Mouse (Mus musculus) heart, embryonic 16.5 days (tissue): ENCODE results near the gene Serbp1. TPM values are rescaled to one million over a fixed set of nuclear protein-coding genes. Genes with fewer than 3 reads are reported as not detected.
A peak's percentile ranks its signal among the peaks of the same experiment; 100 is the strongest.

Source experiments
- ATAC-seq: fragments of 200-750 bp; cut with Nextera tagmentation; replicated peaks from 2 replicates; pipeline ENCODE4 v1.8.0; 2017; ENCODE audit warnings: moderate number of reproducible peaks; ENCODE audit not compliant: insufficient read depth, low FRiP score; ENCODE audit errors: extremely low read depth
- H3K27ac ChIP-seq: fragments of 300-500 bp; sonication (generic); 2 replicates; pipeline ENCODE4 v1.5.1; 2014; ENCODE audit warnings: mild to moderate bottlenecking, low read length, control low read depth, moderate library complexity
- H3K27me3 ChIP-seq: fragments of 300-500 bp; sonication (generic); 2 replicates; pipeline ENCODE4 v1.6.1; 2014; ENCODE audit warnings: low read length, mixed read lengths; ENCODE audit not compliant: control insufficient read depth, insufficient read depth
- H3K36me3 ChIP-seq: fragments of 300-500 bp; sonication (generic); 2 replicates; pipeline ENCODE4 v1.6.1; 2014; ENCODE audit not compliant: control insufficient read depth, insufficient read depth
- H3K4me1 ChIP-seq: fragments of 300-500 bp; sonication (generic); 2 replicates; pipeline ENCODE4 v1.6.1; 2014; ENCODE audit warnings: low read length, mixed read lengths; ENCODE audit not compliant: control insufficient read depth, insufficient read depth
- H3K4me2 ChIP-seq: fragments of 300-500 bp; sonication (generic); 2 replicates; pipeline ENCODE4 v1.6.1; 2014; ENCODE audit warnings: low read depth, mild to moderate bottlenecking, control low read depth, low read length
- H3K4me3 ChIP-seq: fragments of 300-500 bp; sonication (generic); 2 replicates; pipeline ENCODE4 v1.5.1; 2014; ENCODE audit warnings: mild to moderate bottlenecking, control low read depth, low read length
- H3K9ac ChIP-seq: fragments of 300-500 bp; sonication (generic); 2 replicates; pipeline ENCODE4 v1.6.1; 2014; ENCODE audit warnings: low read length, control low read depth
- H3K9me3 ChIP-seq: fragments of 300-500 bp; sonication (generic); replicated peaks from 2 replicates; pipeline ENCODE4 v1.6.1; 2016; ENCODE audit warnings: low read length; ENCODE audit not compliant: control insufficient read depth
- WGBS: fragments of 180-500 bp; shearing (Covaris S2); extraction: QIAGEN DNeasy Blood & Tissue Kit; methylation state at CpG from one replicate; pipeline ENCODE4 v1.1.7; 2014; 5-methylcytosine and 5-hydroxymethylcytosine counted together
- polyA plus RNA-seq: library from polyadenylated mRNA; unstranded; fragments of >200 nt; fragmentation: Nextera tagmentation; extraction: Ambion mirVana; gene quantifications from 2 replicates; pipeline ENCODE4 v1.2.1, GENCODE M21; 2015

Gene Serbp1
- 294 and 331 TPM in 2 replicates for polyA plus RNA-seq

- no peak within 1 kb of the TSS for H3K4me2 ChIP-seq
- 40% methylated on average over 12 of the region's 12 CpGs for WGBS
- no peaks in the 10 kb centered on the region for H3K27me3 ChIP-seq
- no peak for ATAC-seq
- H3K27ac ChIP-seq = no peak within 1 kb of the TSS
- H3K4me1 ChIP-seq = no peaks in the 10 kb centered on the region
- no peak within 1 kb of the TSS for H3K4me3 ChIP-seq
- H3K9me3 ChIP-seq = no peaks in the 10 kb centered on the region
- H3K36me3 ChIP-seq = no peaks in the 10 kb centered on the region
- no peak within 1 kb of the TSS for H3K9ac ChIP-seq
Measured at GRCm38 (mm10) chr6:67237977-67238376, at the start of gene Serbp1. Gene Serbp1, plus strand, starts transcription at chr6:67238176.

GRCm38 (mm10) chr6:67193591-67193990 is 44.4 kb upstream of the Serbp1 start:
- Histone ChIP-seq H3K36me3 (no peaks in the 10 kb centered on the region), H3K4me1 (peaks cover 7% of the 10 kb centered on the region; the same call in 1 of the 2 replicates), H3K4me3 (no peak overlapping the region), H3K9me3 (no peaks in the 10 kb centered on the region), H3K4me2 (no peak overlapping the region), H3K27ac (no peak overlapping the region), H3K27me3 (no peaks in the 10 kb centered on the region), H3K9ac (no peak overlapping the region)
- ATAC-seq = no peak
- WGBS = 80% methylated on average over 2 of the region's 2 CpGs

- Histone ChIP-seq H3K27ac (no peak overlapping the region), H3K4me2 (no peak overlapping the region), H3K36me3 (no peaks in the 10 kb centered on the region), H3K9ac (no peak overlapping the region), H3K4me1 (peaks cover 7% of the 10 kb centered on the region; the same call in 1 of the 2 replicates), H3K9me3 (no peaks in the 10 kb centered on the region), H3K27me3 (no peaks in the 10 kb centered on the region), H3K4me3 (no peak overlapping the region)
- ATAC-seq = no peak; the same call in 1 of the 2 replicates
- 77% methylated on average over 6 of the region's 6 CpGs for WGBS
Measured at GRCm38 (mm10) chr6:67194606-67195005, 43.4 kb upstream of the Serbp1 start.

- Histone ChIP-seq H3K36me3 (no peaks in the 10 kb centered on the region), H3K4me2 (0 out of 2 replicates have a peak overlapping the region, but pooled peaks have one; percentile 26), H3K9ac (no peak overlapping the region), H3K4me1 (peaks cover 7% of the 10 kb centered on the region; the same call in 1 of the 2 replicates), H3K9me3 (no peaks in the 10 kb centered on the region), H3K4me3 (no peak overlapping the region), H3K27me3 (no peaks in the 10 kb centered on the region), H3K27ac (no peak overlapping the region)
- 13% methylated on average over 7 of the region's 7 CpGs for WGBS
- ATAC-seq = peak; percentile 18; the same call in 1 of the 2 replicates
Measured at GRCm38 (mm10) chr6:67195148-67195611, 42.8 kb upstream of the Serbp1 start.

GRCm38 (mm10) chr6:67196821-67197220 is 41.2 kb upstream of the Serbp1 start:
- H3K36me3 ChIP-seq = no peaks in the 10 kb centered on the region
- H3K27ac ChIP-seq = no peak overlapping the region
- no peaks in the 10 kb centered on the region for H3K9me3 ChIP-seq
- H3K27me3 ChIP-seq = no peaks in the 10 kb centered on the region
- peaks cover 10% of the 10 kb centered on the region; the same call in 1 of the 2 replicates for H3K4me1 ChIP-seq
- no peak overlapping the region for H3K9ac ChIP-seq
- no peak overlapping the region for H3K4me2 ChIP-seq
- H3K4me3 ChIP-seq = no peak overlapping the region
- WGBS = 81% methylated on average over 6 of the region's 6 CpGs
- ATAC-seq = no peak

- H3K27me3 ChIP-seq = no peaks in the 10 kb centered on the region
- H3K9me3 ChIP-seq = no peaks in the 10 kb centered on the region
- H3K9ac ChIP-seq = no peak overlapping the region
- H3K36me3 ChIP-seq = no peaks in the 10 kb centered on the region
- ATAC-seq = no peak
- peaks cover 10% of the 10 kb centered on the region; the same call in 1 of the 2 replicates for H3K4me1 ChIP-seq
- no peak overlapping the region for H3K4me3 ChIP-seq
- WGBS = 22% methylated on average over 4 of the region's 4 CpGs
- no peak overlapping the region for H3K27ac ChIP-seq
- H3K4me2 ChIP-seq = no peak overlapping the region
Measured at GRCm38 (mm10) chr6:67198085-67198484, 39.9 kb upstream of the Serbp1 start.

- Histone ChIP-seq H3K36me3 (no peaks in the 10 kb centered on the region), H3K27ac (no peak overlapping the region), H3K27me3 (no peaks in the 10 kb centered on the region), H3K9me3 (no peaks in the 10 kb centered on the region), H3K4me2 (no peak overlapping the region), H3K4me3 (no peak overlapping the region), H3K4me1 (peaks cover 3% of the 10 kb centered on the region; the same call in 1 of the 2 replicates), H3K9ac (no peak overlapping the region)
- WGBS = 36% methylated on average over 5 of the region's 5 CpGs
- no peak for ATAC-seq
Measured at GRCm38 (mm10) chr6:67200715-67201322, 37.2 kb upstream of the Serbp1 start.

GRCm38 (mm10) chr6:67205081-67206037 is 32.6 kb upstream of the Serbp1 start:
- H3K4me1 ChIP-seq = peaks cover 3% of the 10 kb centered on the region; the same call in 1 of the 2 replicates
- ATAC-seq = no peak

More at GRCm38 (mm10) chr6:67205081-67206037, 32.6 kb upstream of the Serbp1 start:
- no peak overlapping the region for H3K4me3 ChIP-seq
- H3K9me3 ChIP-seq = no peaks in the 10 kb centered on the region
- no peak overlapping the region for H3K27ac ChIP-seq
- no peaks in the 10 kb centered on the region for H3K27me3 ChIP-seq
- no peaks in the 10 kb centered on the region for H3K36me3 ChIP-seq
- no peak overlapping the region for H3K4me2 ChIP-seq
- 72% methylated on average over 35 of the region's 35 CpGs for WGBS
- H3K9ac ChIP-seq = no peak overlapping the region
